In the genomic region with DNA sequence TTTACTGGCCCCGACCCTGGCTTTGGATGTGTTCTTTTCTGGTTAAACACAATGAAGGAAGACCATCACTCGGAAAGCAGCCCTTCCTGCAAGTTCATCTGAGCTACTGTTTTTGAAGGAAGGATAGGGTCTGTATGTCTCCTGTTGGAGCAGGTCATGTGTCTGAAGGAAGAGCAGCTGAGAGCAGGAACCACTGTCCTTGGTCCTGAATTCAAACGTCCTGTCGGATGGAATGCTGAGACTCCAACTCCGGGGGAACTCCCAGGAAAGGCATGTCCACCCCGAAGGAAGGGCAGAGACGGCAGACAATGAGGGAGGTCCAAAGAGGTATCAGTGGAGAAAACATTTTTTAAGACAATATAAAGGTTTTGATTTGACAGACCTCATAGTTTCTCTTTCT, we compare ENCODE assay signal across 11 mouse cellular contexts.
A peak's percentile ranks its signal among the peaks of the same experiment; 100 is the strongest.
DNase-seq lines count a peak whose midpoint lies in the region; ATAC-seq and TF ChIP-seq lines count a peak whose summit lies in the region.
"Had no signal": no experiment of that assay in that cellular context is flagged by ENCODE, and none has a peak within 500 bp of the region (broad histone marks: within the 10 kb centered on the region; RNA-seq: fewer than 3 reads in every experiment).

No protein-coding gene starts in this region.

- H3K27me3 ChIP-seq in kidney, embryonic 16.5 days (ENCODE audit: insufficient read depth, low read length): no peaks in the 10 kb centered on the region
- H3K27me3 ChIP-seq in ES-Bruce4 (ENCODE audit: control insufficient read depth, insufficient read depth, low read length, poor library complexity, severe bottlenecking): no peaks in the 10 kb centered on the region
- no peaks in the 10 kb centered on the region for H3K27me3 ChIP-seq in limb, embryonic 11.5 days (ENCODE audit: control insufficient read depth, insufficient read depth, low read length)
- H3K27me3 ChIP-seq: midbrain, embryonic 13.5 days had no signal

- H3K9ac ChIP-seq in kidney, embryonic 16.5 days (replicated peaks; ENCODE audit: low read length): no peak overlapping the region
- no peak overlapping the region for H3K9ac ChIP-seq in ES-Bruce4 (ENCODE audit: low read depth, poor library complexity, severe bottlenecking)
- no peak overlapping the region for H3K9ac ChIP-seq in limb, embryonic 11.5 days (ENCODE audit: low read length)
- H3K9ac ChIP-seq: midbrain, embryonic 13.5 days had no signal

- H3K4me1 ChIP-seq in kidney, embryonic 16.5 days (ENCODE audit: insufficient read depth, low read length): no peaks in the 10 kb centered on the region
- no peaks in the 10 kb centered on the region for H3K4me1 ChIP-seq in ES-Bruce4 (ENCODE audit: control insufficient read depth, insufficient read depth, low read length)
- no peaks in the 10 kb centered on the region for H3K4me1 ChIP-seq in limb, embryonic 11.5 days (ENCODE audit: control insufficient read depth, insufficient read depth, low read length)
- H3K4me1 ChIP-seq: midbrain, embryonic 13.5 days had no signal

- no peaks in the 10 kb centered on the region for H3K9me3 ChIP-seq in kidney, embryonic 16.5 days (ENCODE audit: low read length)
- no peaks in the 10 kb centered on the region for H3K9me3 ChIP-seq in ES-Bruce4 (replicated peaks; ENCODE audit: control insufficient read depth, insufficient read depth, low read length, poor library complexity, severe bottlenecking)
- H3K9me3 ChIP-seq in limb, embryonic 11.5 days (ENCODE audit: control insufficient read depth, low read length): no peaks in the 10 kb centered on the region
- H3K9me3 ChIP-seq: midbrain, embryonic 13.5 days had no signal

- TF ChIP-seq EP300 in ES-Bruce4 (IDR thresholded peaks at IDR 0.05; ENCODE audit: insufficient read depth, low read depth, low read length): peak; percentile 39; the same call in 1 of the 2 replicates

- ATAC-seq in kidney, embryonic 16.5 days (ENCODE audit: low FRiP score, low TSS enrichment): no peak
- no peak for ATAC-seq in limb, embryonic 11.5 days (ENCODE audit: insufficient number of reproducible peaks, low FRiP score, low TSS enrichment, low read depth)
- ATAC-seq: midbrain, embryonic 13.5 days had no signal

- no peak overlapping the region for H3K4me2 ChIP-seq in kidney, embryonic 16.5 days (replicated peaks; ENCODE audit: low read depth, low read length)
- no peak overlapping the region for H3K4me2 ChIP-seq in limb, embryonic 11.5 days (ENCODE audit: low read depth, severe bottlenecking)
- H3K4me2 ChIP-seq: midbrain, embryonic 13.5 days had no signal

- peak; percentile 49 for DNase-seq in kidney, postnatal 10 days
- peak; percentile 91 for DNase-seq in ZHBTc4 (ENCODE audit: low read depth, low spot score)
- DNase-seq in limb, embryonic 11.5 days (ENCODE audit: low spot score): peak; percentile 64
- DNase-seq in layer of hippocampus, postnatal 25 days (ENCODE audit: extremely low spot score in 1 of 2, low spot score in 1 of 2): no peak
- DNase-seq in spleen, postnatal 4 days (ENCODE audit: low spot score in 2 of 2): no peak
- DNase-seq in urinary bladder, postnatal 4 days (ENCODE audit: low spot score in 2 of 2): no peak
- DNase-seq: cerebellum, adult 9-11 months; thymus, adult 2 months had no signal

- no peak for TF ChIP-seq CTCF in ES-Bruce4 (IDR thresholded peaks at IDR 0.05; ENCODE audit: low read depth, low read length)

- TF ChIP-seq POLR2A in ES-Bruce4 (IDR thresholded peaks at IDR 0.05; ENCODE audit: insufficient read depth, low read length): no peak

- WGBS in kidney, embryonic 16.5 days: 30% methylated on average over 7 of the region's 7 CpGs
- 34% methylated on average over 7 of the region's 7 CpGs for WGBS in limb, embryonic 11.5 days

- no peak overlapping the region for H3K4me3 ChIP-seq in kidney, embryonic 16.5 days (ENCODE audit: low read length)
- no peak overlapping the region for H3K4me3 ChIP-seq in ES-Bruce4 (ENCODE audit: low read depth, low read length)
- no peak overlapping the region for H3K4me3 ChIP-seq in limb, embryonic 11.5 days (ENCODE audit: low read depth, low read length)
- H3K4me3 ChIP-seq: midbrain, embryonic 13.5 days had no signal

- H3K36me3 ChIP-seq in kidney, embryonic 16.5 days (ENCODE audit: insufficient read depth, low read length): no peaks in the 10 kb centered on the region
- no peaks in the 10 kb centered on the region for H3K36me3 ChIP-seq in ES-Bruce4 (ENCODE audit: control insufficient read depth, insufficient read depth, low read length, poor library complexity, severe bottlenecking)
- H3K36me3 ChIP-seq in limb, embryonic 11.5 days (ENCODE audit: control insufficient read depth, insufficient read depth, low read length): no peaks in the 10 kb centered on the region
- H3K36me3 ChIP-seq: midbrain, embryonic 13.5 days had no signal

- no peak overlapping the region for H3K27ac ChIP-seq in kidney, embryonic 16.5 days (ENCODE audit: low read length)
- no peak overlapping the region for H3K27ac ChIP-seq in ES-Bruce4 (ENCODE audit: insufficient read depth, low read length)
- no peak overlapping the region for H3K27ac ChIP-seq in limb, embryonic 11.5 days (replicated peaks; ENCODE audit: low read depth, low read length)
- H3K27ac ChIP-seq: midbrain, embryonic 13.5 days had no signal

Comparison
In these comparisons a context has a peak if more than half of its experiments do, and no peak if none do; other contexts are left out.
1. DNase-seq: peak in kidney, postnatal 10 days (single experiment), ZHBTc4 (single experiment) and limb, embryonic 11.5 days (single experiment); none in layer of hippocampus, postnatal 25 days (0 of 2), spleen, postnatal 4 days (0 of 2) and urinary bladder, postnatal 4 days (0 of 2).